Mouse (Mus musculus) ES-E14 (cell line): ENCODE measurements around the gene Cetn4.

Experiments
- CHD2 ChIP-seq: IDR thresholded peaks from 2 replicates; pipeline ENCODE4 v1.6.1; 2014; ENCODE audit warnings: mild to moderate bottlenecking, low read depth, low read length, inconsistent platforms
- MAFK ChIP-seq: IDR thresholded peaks from 2 replicates; pipeline ENCODE4 v1.6.1; 2014; ENCODE audit warnings: mild to moderate bottlenecking, low read depth, low read length, inconsistent platforms; ENCODE audit not compliant: insufficient read depth

DNA sequence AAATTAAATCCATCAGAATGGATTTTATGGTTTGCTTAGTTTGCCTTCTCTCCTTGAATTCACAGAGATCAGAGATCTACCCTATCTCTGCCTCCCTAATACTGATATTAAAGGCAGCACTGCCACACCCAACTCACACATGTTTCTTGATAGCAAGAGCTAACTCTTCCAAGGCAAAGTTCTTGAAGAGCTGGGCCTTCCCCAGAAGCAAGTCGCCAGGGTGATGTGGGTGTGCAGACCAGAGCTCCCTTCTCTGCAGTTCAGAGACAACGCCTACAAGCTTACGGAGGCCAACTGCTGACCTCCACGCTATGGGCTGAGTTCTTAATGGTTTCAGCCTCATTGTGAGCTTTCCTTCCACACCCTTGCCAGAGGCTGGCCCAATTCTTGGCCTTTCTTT, 29.3 kb downstream of the Cetn4 start:
- TF ChIP-seq CHD2 (no peak), MAFK (no peak)
